Mouse (Mus musculus) retina, postnatal 7 days (tissue): ENCODE results near the gene Hist1h3f.
"Not testable (repeated sequence)": the region's sequence is repeated elsewhere in the genome, so short reads cannot be mapped to it uniquely, and the experiment has no call there.

Experiments used
- DNase-seq: peaks from one replicate; pipeline ENCODE4 v3.0.0-alpha.2; 2012; ENCODE audit warnings: low read depth, low spot score

Hist1h3f gene

DNA sequence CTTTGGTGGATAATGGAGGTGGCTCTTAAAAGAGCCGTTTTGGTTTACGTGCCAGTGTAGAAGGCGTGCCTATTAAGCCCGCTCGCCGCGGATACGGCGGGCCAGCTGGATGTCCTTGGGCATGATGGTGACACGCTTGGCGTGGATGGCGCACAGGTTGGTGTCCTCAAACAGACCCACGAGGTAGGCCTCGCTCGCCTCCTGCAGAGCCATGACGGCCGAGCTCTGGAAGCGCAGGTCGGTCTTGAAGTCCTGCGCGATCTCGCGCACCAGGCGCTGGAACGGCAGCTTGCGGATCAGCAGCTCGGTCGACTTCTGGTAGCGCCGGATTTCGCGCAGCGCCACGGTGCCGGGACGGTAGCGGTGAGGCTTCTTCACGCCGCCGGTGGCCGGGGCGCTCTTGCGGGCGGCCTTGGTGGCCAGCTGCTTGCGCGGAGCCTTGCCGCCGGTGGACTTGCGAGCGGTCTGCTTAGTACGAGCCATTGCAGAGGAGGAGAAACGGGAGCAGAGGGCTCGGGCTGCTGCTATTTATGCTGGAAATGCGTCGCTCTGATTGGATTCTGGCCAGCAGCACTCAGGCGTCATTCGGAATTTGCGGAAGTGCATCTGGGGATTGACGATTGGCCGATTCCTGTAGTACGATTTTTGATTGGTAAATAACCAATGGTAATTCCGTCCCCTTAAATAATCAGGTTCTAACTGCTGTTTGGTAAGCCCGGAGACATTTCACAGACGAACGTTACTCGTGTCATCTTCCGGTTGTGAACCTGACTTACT, 18.2 kb downstream of the Hist1h3f start, which contains the start of gene Hist1h3e:
Gene Hist1h3e, minus strand, starts transcription at position 487 of the 777 bp plus-strand sequence.
- peak; percentile 95 for DNase-seq

DNA sequence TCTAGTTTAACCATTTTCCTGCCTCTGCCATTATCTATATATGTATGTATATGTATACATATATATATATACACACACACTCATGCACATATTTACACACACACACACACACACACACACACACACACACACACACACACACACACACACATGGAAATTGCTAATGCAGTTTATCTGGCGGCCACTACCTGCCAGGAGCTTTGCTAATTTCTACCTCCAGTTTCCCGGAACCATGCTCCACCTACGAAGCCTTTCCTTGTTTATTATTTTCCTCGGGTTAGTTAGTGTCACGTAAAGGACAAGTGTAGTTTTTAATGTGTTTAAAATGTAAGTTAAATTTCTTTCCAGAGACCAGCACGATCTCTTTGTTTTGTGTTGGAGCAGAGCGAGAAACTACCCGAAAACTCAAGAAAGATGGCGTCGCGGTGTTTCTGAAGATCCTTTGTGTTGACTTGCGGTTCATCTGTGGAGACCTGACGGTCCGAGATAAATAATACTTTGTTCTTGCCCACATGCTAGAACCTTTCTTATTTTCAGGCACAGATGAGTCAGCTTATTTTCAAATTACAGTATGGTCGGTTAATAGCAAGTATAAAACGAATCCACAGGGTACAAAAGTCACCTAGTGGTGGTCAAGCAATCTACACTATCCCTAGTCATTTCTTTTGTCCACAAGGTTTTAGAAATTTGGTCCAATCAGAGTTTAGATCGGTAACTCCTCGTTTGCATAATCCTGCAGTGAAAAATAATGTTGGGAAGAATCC, 19.0 kb downstream of the Hist1h3f start:
- DNase-seq: peak; percentile 54

DNA sequence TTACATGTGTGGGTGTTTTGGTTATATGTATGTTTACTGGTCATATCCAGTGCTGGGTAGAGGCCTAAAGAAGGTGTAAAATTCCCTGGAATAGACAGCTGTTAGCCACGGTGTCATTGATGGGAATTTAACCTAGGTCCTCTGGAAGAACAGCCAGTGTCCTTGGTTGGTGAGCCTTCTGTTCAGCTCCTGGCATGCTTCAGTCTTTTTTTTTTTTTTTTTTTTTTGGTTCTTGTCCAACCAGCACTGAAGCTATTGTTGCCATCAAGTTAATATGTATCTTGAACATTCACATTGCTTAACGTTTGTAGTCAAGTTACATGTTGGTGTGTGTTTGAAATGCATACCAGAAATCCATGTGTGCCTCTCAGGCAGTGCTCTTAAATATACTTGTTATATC, 20.6 kb downstream of the Hist1h3f start:
- no peak for DNase-seq

DNA sequence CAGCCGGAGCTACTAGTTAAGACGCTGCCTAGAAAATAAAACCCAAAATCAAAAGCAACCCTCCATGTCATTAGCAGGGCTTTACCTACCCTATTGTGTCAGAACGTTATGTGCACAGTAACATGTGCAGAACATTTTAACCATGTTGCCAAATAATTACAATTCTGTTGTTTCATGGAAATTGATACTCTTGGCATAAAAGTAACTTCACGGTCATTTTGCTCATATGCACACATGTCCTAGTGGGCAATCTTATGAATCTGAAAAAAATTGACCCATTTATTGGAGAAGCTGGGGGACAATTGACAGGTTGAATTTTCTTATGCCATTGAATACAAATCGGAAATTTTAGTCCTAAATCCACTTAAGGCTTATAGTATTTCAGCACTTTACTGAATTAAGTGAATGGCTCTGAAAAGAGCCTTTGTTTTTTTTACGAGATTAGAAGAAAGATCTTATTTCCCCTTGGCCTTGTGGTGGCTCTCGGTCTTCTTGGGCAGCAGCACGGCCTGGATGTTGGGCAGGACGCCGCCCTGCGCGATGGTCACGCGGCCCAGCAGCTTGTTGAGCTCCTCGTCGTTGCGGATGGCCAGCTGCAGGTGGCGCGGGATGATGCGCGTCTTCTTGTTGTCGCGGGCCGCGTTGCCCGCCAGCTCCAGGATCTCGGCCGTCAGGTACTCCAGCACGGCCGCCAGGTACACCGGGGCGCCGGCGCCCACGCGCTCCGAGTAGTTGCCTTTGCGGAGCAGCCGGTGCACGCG, 26.6 kb downstream of the Hist1h3f start:
- not testable (repeated sequence) for DNase-seq

DNA sequence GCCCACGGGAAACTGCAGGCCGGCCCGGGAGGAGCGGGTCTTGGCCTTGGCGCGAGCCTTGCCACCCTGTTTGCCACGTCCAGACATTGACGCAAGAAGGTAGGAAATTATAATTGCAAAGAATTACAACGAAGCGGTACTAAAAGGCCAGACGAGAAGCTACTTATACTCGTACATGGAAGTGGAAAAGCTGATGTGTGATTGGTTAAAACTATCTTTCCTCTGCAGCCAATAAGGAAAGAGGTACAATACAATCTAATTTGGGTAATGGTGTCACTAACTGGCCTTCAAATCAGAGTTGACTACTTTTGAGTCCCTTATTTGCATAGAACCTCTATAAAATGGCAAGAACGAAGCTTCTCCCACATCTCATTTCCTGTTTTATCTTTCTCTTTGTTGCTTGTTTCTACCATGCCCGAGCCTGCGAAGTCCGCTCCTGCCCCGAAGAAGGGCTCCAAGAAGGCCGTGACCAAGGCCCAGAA, 27.2 kb downstream of the Hist1h3f start, which contains the start of the genes Hist1h2ae and Hist1h2bg:
Gene Hist1h2ae, minus strand, starts transcription at position 199 of the 482 bp plus-strand sequence.
Gene Hist1h2bg, plus strand, starts transcription at position 375 of the 482 bp plus-strand sequence.
- peak; percentile 73 for DNase-seq

DNA sequence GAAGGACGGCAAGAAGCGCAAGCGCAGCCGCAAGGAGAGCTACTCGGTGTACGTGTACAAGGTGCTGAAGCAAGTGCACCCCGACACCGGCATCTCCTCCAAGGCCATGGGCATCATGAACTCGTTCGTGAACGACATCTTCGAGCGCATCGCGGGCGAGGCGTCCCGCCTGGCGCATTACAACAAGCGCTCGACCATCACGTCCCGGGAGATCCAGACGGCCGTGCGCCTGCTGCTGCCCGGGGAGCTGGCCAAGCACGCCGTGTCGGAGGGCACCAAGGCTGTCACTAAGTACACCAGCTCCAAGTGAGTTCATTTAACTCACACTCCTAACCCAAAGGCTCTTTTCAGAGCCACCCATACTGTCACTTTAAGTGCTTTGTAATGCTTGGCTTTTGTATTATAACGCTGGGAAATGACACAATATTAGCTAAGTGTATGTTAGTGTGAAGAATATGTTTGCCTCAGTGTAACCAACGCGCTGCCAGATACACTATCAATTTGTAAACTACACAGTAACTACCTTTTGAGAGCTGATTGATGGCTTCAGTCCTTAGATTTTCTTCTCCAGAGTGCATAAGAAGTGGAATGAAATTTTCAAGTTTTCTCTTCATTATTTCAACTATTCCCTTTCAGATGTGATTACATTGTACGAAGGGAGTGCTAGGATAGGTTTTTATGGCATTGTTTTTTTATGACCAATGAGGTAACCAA, 27.8 kb downstream of the Hist1h3f start:
- DNase-seq: not testable (repeated sequence)

DNA sequence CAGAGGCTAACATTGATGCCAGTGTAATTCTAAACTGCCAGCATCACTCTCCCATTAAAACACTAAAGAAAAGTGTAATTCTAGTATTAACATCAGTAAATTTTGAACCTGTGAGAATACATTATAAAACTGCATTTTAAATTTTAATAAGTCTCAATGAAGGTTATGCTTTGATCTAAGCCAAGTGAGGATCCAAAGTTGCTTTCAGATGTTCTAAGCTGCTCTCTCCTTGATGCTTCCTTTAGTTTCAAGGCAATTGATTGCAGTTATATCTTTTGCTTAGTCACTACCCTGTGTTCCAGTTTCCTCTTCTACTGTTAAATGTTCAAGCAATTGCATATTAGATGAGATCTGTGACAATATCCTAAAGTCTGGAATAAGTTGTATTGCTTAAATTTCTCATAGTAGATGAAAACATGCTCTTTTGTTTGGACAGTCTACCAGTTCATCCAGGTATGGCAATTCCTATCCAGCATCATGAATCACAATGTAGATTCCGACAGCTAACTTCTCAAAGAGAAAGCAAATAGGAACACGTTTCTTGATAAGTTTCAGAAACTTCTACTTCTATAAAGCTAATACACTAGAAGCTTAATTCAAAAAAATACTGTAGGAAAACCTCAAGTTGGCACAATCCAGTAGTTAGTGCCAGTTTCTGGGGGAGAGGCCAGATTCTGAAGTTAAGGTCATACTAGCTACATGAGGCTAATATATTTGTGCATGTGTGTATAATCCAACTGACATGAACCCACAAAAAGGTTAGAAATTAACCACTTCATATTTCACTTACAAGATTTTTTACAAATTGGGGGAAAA, 28.6 kb downstream of the Hist1h3f start:
- DNase-seq: no peak

DNA sequence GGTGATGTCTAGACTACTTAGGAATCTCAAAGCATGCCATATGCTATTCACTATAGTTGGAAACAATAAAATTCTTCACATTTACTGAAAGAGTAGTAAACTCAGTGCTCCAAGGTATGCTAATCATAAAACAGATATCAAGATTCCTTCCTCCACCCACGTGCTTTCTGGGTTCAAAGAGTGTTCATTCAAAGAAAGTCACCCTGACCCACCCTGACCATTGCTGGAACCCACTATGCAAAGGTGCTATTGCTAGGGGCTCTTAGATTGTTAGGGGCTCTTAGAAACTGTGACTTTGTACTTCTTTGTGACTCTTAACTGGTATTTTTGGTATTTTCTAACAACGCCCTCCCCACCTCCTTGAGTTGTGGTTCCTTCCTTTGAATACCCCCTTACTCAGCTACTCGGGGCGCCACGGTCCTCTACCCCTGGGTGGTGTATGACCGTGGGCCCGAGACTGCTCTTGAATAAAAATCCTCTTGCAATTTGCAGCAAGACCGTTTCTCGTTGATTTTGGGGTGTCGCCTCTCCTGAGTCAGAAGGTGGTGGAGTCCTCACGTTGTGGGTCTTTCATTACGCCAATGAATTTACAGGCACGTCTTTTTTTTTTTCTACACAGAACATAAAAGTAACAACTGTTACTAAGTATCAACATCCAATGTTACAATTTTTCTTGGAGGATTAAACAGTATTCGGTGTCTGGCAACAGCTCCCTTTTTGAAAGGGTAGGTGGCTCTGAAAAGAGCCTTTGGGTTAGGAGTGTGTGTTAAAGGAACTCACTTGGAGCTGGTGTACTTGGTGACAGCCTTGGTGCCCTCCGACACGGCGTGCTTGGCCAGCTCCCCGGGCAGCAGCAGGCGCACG, 29.4 kb downstream of the Hist1h3f start:
- DNase-seq: not testable (repeated sequence)

DNA sequence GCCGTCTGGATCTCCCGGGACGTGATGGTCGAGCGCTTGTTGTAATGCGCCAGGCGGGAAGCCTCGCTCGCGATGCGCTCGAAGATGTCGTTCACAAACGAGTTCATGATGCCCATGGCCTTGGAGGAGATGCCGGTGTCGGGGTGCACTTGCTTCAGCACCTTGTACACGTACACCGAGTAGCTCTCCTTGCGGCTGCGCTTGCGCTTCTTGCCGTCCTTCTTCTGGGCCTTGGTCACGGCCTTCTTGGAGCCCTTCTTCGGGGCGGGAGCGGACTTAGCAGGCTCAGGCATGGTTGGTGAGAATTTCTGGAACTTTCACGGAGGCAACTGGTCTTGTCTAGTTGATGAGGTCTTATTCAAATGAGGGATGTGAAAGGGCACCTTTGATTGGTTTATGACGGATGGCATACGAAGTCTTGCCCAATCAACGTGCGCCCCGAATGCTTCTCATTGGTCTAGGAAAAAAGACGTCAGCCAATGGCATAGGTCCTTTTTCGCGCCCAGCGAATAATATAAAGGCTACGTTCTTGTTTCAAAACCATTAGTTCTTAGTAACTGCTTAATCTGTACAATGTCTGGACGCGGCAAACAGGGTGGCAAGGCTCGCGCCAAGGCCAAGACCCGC, 30.2 kb downstream of the Hist1h3f start, which contains the start of the genes Hist1h2bf and Hist1h2ad:
Gene Hist1h2bf, minus strand, starts transcription at position 299 of the 627 bp plus-strand sequence.
Gene Hist1h2ad, plus strand, starts transcription at position 484 of the 627 bp plus-strand sequence.
- peak; percentile 94 for DNase-seq

DNA sequence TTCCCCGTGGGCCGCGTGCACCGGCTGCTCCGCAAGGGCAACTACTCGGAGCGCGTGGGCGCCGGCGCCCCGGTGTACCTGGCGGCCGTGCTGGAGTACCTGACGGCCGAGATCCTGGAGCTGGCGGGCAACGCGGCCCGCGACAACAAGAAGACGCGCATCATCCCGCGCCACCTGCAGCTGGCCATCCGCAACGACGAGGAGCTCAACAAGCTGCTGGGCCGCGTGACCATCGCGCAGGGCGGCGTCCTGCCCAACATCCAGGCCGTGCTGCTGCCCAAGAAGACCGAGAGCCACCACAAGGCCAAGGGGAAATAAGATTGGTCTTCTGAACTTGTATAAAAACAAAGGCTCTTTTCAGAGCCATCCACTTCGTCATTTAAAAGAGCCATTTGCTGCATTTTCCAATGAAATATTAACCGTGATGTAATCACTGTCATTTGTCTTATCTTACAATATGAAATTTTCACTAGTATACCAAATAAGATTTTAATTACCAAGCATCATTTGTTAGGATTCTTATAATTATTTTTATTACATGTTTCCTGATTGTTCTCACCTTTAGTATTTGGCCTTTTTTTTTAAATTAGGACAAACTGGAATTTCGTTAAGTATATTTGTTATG, 30.8 kb downstream of the Hist1h3f start:
- not testable (repeated sequence) for DNase-seq

DNA sequence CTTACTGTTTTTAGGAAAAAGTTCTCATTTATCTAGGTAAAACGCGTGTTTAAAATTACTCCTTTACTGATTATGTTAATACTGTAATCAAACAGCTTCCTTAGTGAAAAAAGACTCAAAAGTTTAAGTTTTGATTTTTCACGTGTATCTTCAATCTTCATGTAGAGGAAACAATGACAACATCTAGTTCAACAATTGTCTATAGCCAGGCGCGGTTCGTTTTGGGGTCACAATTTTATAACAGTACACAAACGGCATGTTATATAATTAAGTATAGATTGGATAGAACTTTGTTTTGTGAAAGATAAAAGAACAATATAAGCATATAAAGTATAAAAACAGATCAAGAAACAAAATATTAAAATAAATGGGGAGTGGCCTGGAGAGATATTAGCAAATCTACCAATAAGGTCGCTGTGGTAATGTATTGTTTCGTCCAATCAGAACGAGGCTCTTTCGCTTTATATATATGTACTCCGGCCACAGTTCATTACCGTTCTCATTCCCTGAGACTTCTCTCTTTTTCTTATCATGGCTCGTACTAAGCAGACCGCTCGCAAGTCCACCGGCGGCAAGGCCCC, 31.5 kb downstream of the Hist1h3f start, which contains the start of gene Hist1h3d:
Gene Hist1h3d, plus strand, starts transcription at position 493 of the 581 bp plus-strand sequence.
- peak; percentile 49 for DNase-seq

DNA sequence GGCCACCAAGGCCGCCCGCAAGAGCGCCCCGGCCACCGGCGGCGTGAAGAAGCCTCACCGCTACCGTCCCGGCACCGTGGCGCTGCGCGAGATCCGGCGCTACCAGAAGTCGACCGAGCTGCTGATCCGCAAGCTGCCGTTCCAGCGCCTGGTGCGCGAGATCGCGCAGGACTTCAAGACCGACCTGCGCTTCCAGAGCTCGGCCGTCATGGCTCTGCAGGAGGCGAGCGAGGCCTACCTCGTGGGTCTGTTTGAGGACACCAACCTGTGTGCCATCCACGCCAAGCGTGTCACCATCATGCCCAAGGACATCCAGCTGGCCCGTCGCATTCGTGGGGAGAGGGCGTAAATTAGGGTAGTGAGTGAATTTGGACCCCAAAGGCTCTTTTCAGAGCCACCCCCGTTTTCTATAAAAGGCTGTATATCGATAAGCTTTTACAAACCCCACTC, 32.0 kb downstream of the Hist1h3f start:
- DNase-seq: not testable (repeated sequence)

DNA sequence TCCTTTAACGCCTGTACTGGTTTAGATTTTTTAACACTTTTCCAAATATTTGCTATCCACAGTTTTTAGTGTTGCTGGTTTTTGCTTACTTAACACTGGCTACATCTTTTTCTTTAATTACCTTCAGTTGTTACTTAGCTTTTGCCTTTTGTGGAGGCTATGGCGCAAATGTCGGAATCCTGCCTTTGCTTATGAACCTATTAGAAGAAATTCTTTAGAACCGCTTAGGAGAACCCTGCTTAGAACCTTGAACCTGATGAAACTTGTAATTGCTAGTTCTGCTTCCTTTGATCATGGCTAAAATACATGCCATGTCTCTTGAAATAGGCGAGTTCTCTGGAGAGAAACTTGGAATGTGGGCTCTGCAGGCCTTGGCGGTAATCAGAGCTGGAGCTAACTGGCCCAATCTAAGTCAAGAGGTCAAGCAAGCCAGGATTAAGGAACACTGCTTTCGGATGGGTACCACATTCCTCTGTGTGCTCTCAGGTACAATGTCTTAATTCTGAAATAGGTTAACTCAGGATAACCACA, 32.6 kb downstream of the Hist1h3f start:
- DNase-seq: no peak

DNA sequence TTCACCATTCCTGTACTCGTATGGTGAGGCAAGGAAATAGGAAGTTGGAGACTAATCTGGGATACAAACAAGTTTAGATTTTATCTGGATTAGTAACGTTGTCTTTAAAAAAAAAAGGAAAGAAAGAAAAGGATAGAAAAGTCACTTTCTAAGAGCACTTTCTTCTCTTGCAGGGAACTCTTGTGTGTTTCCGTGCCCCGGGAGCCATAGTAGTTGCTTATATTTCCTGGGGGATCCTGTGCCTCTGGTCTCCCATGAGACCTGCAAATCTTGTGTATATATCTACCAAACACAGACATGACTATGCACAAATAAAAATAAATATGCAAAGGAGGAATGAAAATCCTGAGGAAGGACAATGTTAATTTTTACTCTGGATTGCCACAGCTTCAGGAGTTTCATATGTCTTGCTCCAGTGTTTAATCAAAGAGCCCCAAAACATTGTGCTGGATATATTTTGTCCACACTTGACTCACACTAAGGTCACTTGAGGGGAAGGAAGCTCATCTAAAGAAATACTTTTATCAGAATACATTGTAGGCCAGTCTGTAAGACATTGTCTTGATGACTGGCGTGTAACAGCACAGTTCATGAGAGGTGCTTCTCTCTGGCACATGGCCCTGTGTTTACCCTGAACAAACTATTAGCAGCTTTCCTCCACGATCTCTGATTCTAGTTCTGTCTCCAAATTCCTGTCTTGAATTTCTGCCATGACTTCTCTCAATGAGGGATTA, 33.2 kb downstream of the Hist1h3f start:
- DNase-seq: no peak

DNA sequence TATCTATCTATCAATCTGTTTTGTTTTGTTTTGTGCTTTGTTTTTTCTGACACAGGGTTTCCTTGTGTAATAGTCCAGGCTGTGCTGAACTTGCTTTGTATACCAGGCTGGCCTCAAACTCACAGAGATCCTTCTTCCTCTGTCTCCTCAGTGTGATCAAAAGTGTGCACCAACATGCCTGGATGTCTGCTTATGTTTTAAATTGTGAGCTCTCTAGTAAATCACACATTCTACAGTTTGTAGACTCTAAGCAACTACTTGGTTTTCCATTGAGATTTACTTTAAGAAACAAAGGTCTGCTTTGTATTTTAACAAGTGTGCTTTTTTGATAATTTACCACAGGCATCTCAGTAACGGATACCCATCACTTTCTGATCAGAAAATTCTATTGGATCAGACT, 34.0 kb downstream of the Hist1h3f start:
- no peak for DNase-seq
